Mouse (Mus musculus) E14TG2a.4 (cell line): ENCODE measurements around the gene Hjurp.

Experiments
- CTCF ChIP-seq: conservative IDR thresholded peaks from 2 replicates; pipeline ENCODE4 v1.5.1; 2014; ENCODE audit warnings: low read length
- NANOG ChIP-seq: IDR thresholded peaks from 2 replicates; pipeline ENCODE4 v1.6.1; 2014; ENCODE audit warnings: borderline replicate concordance, low read length, mixed read lengths
- POU5F1 ChIP-seq: IDR thresholded peaks from 2 replicates; pipeline ENCODE4 v1.6.1; 2014; ENCODE audit warnings: low read length, borderline replicate concordance

DNA sequence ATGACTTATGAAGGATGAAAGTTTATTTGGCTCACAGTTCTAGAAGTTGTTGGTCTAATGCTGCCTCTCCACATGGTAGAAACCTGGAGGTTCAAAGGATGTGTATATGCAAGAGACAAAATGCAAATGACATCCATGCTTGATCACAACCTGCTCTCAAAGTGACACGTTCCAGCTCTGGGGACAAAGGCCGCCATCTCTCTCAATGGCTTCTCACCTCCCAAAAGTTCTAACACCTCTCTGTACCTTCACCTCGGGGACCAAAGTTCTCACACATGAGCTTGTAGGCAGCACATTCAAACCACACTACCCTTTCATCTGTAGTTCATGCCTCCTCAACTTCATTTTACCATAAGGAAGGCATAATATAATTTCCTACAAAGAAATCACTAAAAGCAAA is 59.9 kb downstream of the Hjurp start:
- TF ChIP-seq CTCF (no peak), NANOG (no peak), POU5F1 (no peak)
